ENCODE assay signal across 30 mouse cellular contexts in the genomic region with DNA sequence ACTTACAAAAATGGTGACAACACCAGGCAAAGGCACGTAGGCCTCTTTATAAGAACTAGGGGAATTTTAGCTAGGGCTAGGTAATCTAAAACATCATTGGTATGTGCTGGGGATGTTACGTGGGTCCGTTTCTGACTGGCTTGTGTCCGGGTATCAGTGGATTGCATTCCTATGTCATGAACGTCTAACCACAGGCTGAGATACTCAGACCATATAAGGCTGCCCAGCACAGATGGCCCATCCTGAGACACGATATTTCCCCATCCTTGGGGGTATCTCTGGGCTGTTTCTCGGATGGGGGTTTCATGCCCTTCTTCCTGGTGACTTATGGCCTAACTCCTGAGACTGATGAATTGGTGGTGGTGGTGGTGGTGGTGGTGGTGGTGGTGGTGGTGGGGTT. TPM values are rescaled to one million over a fixed set of nuclear protein-coding genes. Genes with fewer than 3 reads are reported as not detected.
DNase-seq lines count a peak whose midpoint lies in the region; ATAC-seq lines count a peak whose summit lies in the region.
"Had no signal": no experiment of that assay in that cellular context is flagged by ENCODE, and none has a peak within 500 bp of the region (broad histone marks: within the 10 kb centered on the region; RNA-seq: fewer than 3 reads in every experiment).

No protein-coding gene starts in this region.

- intact Hi-C loops in heart, postnatal 10 days (cut with DNase I): no loop called here

- peaks cover 0 to 6% of the 10 kb centered on the region in 2 experiments; a peak in 2 of 4 replicates for H3K4me1 ChIP-seq in heart, embryonic 14.5 days (ENCODE audit: control insufficient read depth in 2 of 2, insufficient read depth in 2 of 2, low read length in 2 of 2)
- H3K4me1 ChIP-seq in hindbrain, embryonic 12.5 days: no peaks in the 10 kb centered on the region
- H3K4me1 ChIP-seq: embryonic facial prominence, embryonic 15.5 days; forebrain, embryonic 12.5 days; hindbrain, embryonic 13.5 days; kidney, embryonic 15.5 days had no signal

- no peaks in the 10 kb centered on the region for H3K36me3 ChIP-seq in heart, embryonic 14.5 days (ENCODE audit: control insufficient read depth, insufficient read depth, low read length)
- no peaks in the 10 kb centered on the region for H3K36me3 ChIP-seq in hindbrain, embryonic 12.5 days
- H3K36me3 ChIP-seq: embryonic facial prominence, embryonic 15.5 days; forebrain, embryonic 12.5 days; hindbrain, embryonic 13.5 days; kidney, embryonic 15.5 days had no signal

- 12% methylated on average over 7 of the region's 7 CpGs for WGBS in heart, embryonic 14.5 days
- WGBS in hindbrain, embryonic 12.5 days: 82% methylated on average over 7 of the region's 7 CpGs

- H3K27ac ChIP-seq in heart, embryonic 14.5 days (replicated peaks in 1 of 2; ENCODE audit: control insufficient read depth in 1 of 2, insufficient read depth in 1 of 2, low read depth in 2 of 2, low read length in 2 of 2): peak overlapping the region in 1 of 2 experiments; percentile 47; a peak in 1 of 4 replicates
- no peak overlapping the region for H3K27ac ChIP-seq in hindbrain, embryonic 12.5 days
- H3K27ac ChIP-seq: embryonic facial prominence, embryonic 15.5 days; forebrain, embryonic 12.5 days; hindbrain, embryonic 13.5 days; hindbrain, postnatal 0 days; kidney, embryonic 15.5 days had no signal

- H3K4me3 ChIP-seq in heart, embryonic 14.5 days (ENCODE audit: control insufficient read depth in 1 of 2, insufficient read depth in 1 of 2, low read depth in 1 of 2, low read length in 2 of 2): no peak overlapping the region
- H3K4me3 ChIP-seq in hindbrain, embryonic 12.5 days: no peak overlapping the region
- H3K4me3 ChIP-seq: embryonic facial prominence, embryonic 15.5 days; forebrain, embryonic 12.5 days; hindbrain, embryonic 13.5 days; kidney, embryonic 15.5 days had no signal

- peak; percentile 46; the same call in 1 of the 2 replicates for ATAC-seq in heart, embryonic 14.5 days (ENCODE audit: insufficient number of reproducible peaks, insufficient read depth, low FRiP score, low read depth)
- no peak for ATAC-seq in hindbrain, embryonic 12.5 days (ENCODE audit: low FRiP score)
- ATAC-seq: forebrain, embryonic 16.5 days; hindbrain, postnatal 0 days had no signal

- no peaks in the 10 kb centered on the region for H3K9me3 ChIP-seq in heart, embryonic 14.5 days (ENCODE audit: control insufficient read depth, low read length)
- H3K9me3 ChIP-seq in hindbrain, embryonic 12.5 days (replicated peaks): no peaks in the 10 kb centered on the region
- H3K9me3 ChIP-seq: embryonic facial prominence, embryonic 15.5 days; forebrain, embryonic 12.5 days; hindbrain, embryonic 13.5 days; kidney, embryonic 15.5 days had no signal

- H3K9ac ChIP-seq in heart, embryonic 14.5 days (ENCODE audit: low read length): no peak overlapping the region
- no peak overlapping the region for H3K9ac ChIP-seq in hindbrain, embryonic 12.5 days
- H3K9ac ChIP-seq: embryonic facial prominence, embryonic 15.5 days; forebrain, embryonic 12.5 days; hindbrain, embryonic 13.5 days; kidney, embryonic 15.5 days had no signal

- H3K4me2 ChIP-seq in heart, embryonic 14.5 days (ENCODE audit: low read length): no peak overlapping the region
- H3K4me2 ChIP-seq in hindbrain, embryonic 12.5 days (replicated peaks): no peak overlapping the region
- H3K4me2 ChIP-seq: embryonic facial prominence, embryonic 15.5 days; forebrain, embryonic 12.5 days; hindbrain, embryonic 13.5 days; kidney, embryonic 15.5 days had no signal

- DNase-seq in heart, postnatal 10 days: no peak
- DNase-seq in 3T3-L1 (ENCODE audit: low read depth, low spot score): peak; percentile 98
- DNase-seq in Muller cell, postnatal 12 days (ENCODE audit: inconsistent ontology term): peak; percentile 83
- DNase-seq in fibroblast of lung, adult 2 months (ENCODE audit: low read depth): peak; percentile 34
- no peak for DNase-seq in lung, postnatal 10 days
- DNase-seq: adrenal gland, postnatal 10 days; cerebellum, adult 11 months; cerebellum, adult 8-10 months; cerebellum, postnatal 14 days; embryo, embryonic 11 days; gastrocnemius, postnatal 10 days; heart, postnatal 36 days; kidney, adult 2 months had no signal

- H3K27me3 ChIP-seq in heart, embryonic 14.5 days (ENCODE audit: control insufficient read depth, insufficient read depth, low read length): no peaks in the 10 kb centered on the region
- H3K27me3 ChIP-seq in hindbrain, embryonic 12.5 days: no peaks in the 10 kb centered on the region; the same call in 1 of the 2 replicates
- H3K27me3 ChIP-seq: embryonic facial prominence, embryonic 15.5 days; forebrain, embryonic 12.5 days; hindbrain, embryonic 13.5 days; kidney, embryonic 15.5 days had no signal

RNA-seq across cellular contexts. Expression of a gene that starts 2.9 kb away (rescaled TPM):
- not detected in 2 replicates for polyA plus RNA-seq in heart, embryonic 14.5 days (2014; fragmentation: Nextera tagmentation; extraction: Ambion mirVana)
- total RNA-seq in heart, postnatal 10 days (2021): not detected
- 0.31 and 0.34 TPM in 2 replicates for polyA plus RNA-seq in hindbrain, embryonic 12.5 days (2016; fragmentation: Nextera tagmentation; extraction: Ambion mirVana)
- total RNA-seq: adrenal gland, postnatal 4 days; CH12.LX; common myeloid progenitor, adult 5-6 weeks; gastrocnemius, postnatal 10 days; gastrocnemius, postnatal 4 days; heart, adult 8-10 months; heart, postnatal 36 days; hindbrain, postnatal 0 days had no signal
- polyA plus RNA-seq: brain, embryonic 14.5 days; embryonic facial prominence, embryonic 11.5 days; frontal cortex, adult 2 months; hindbrain, postnatal 0 days had no signal

RNA-seq across cellular contexts. Expression of a gene that starts 37.2 kb away (rescaled TPM):
- polyA plus RNA-seq in heart, embryonic 14.5 days (2014; fragmentation: Nextera tagmentation; extraction: Ambion mirVana): not detected in 2 replicates
- total RNA-seq in heart, postnatal 10 days (2021): not detected
- 0.48 TPM in 1 of 2 replicates, not detected in the other for polyA plus RNA-seq in hindbrain, embryonic 12.5 days (2016; fragmentation: Nextera tagmentation; extraction: Ambion mirVana)
- total RNA-seq: adrenal gland, postnatal 10 days; adrenal gland, postnatal 4 days; CH12.LX; common myeloid progenitor, adult 5-6 weeks; gastrocnemius, postnatal 10 days; gastrocnemius, postnatal 4 days; heart, adult 8-10 months; heart, postnatal 36 days had no signal
- polyA plus RNA-seq: brain, embryonic 14.5 days; forebrain, embryonic 16.5 days; hindbrain, embryonic 13.5 days; hindbrain, postnatal 0 days; intestine, embryonic 14.5 days had no signal

RNA-seq across cellular contexts. Expression of a gene that starts 38.2 kb away (rescaled TPM):
- polyA plus RNA-seq in heart, embryonic 14.5 days (2014; fragmentation: Nextera tagmentation; extraction: Ambion mirVana): 28.8 and 35.4 TPM in 2 replicates
- total RNA-seq in heart, postnatal 10 days (2021): 10 to 100 TPM; 19.5 to 20.8 TPM
- 94.2 and 97.0 TPM in 2 replicates for polyA plus RNA-seq in hindbrain, embryonic 12.5 days (2016; fragmentation: Nextera tagmentation; extraction: Ambion mirVana)

RNA-seq across cellular contexts. Expression of a gene that starts 54.7 kb away (rescaled TPM):
- polyA plus RNA-seq in heart, embryonic 14.5 days (2014; fragmentation: Nextera tagmentation; extraction: Ambion mirVana): 0.26 TPM in 1 of 2 replicates, not detected in the other
- total RNA-seq in heart, postnatal 10 days (2021): not detected
- not detected in 2 replicates for polyA plus RNA-seq in hindbrain, embryonic 12.5 days (2016; fragmentation: Nextera tagmentation; extraction: Ambion mirVana)
- total RNA-seq: adrenal gland, postnatal 4 days; common myeloid progenitor, adult 5-6 weeks; gastrocnemius, postnatal 10 days; gastrocnemius, postnatal 4 days; heart, adult 8-10 months; heart, postnatal 36 days; hindbrain, postnatal 0 days had no signal
- polyA plus RNA-seq: embryonic facial prominence, embryonic 11.5 days; embryonic facial prominence, embryonic 15.5 days; forebrain, embryonic 12.5 days; hindbrain, embryonic 13.5 days; hindbrain, postnatal 0 days had no signal

Comparison
In these comparisons a context has a peak if more than half of its experiments do, and no peak if none do; other contexts are left out.
1. DNase-seq: peak in 3T3-L1 (single experiment), Muller cell, postnatal 12 days (single experiment) and fibroblast of lung, adult 2 months (single experiment); none in heart, postnatal 10 days (0 of 2) and lung, postnatal 10 days (single experiment).